Mouse (Mus musculus) liver, embryonic 12.5 days (tissue): Measurements from ENCODE around the gene Sox1. TPM values are rescaled to one million over a fixed set of nuclear protein-coding genes. Genes with fewer than 3 reads are reported as not detected.
A peak's percentile ranks its signal among the peaks of the same experiment; 100 is the strongest.

Source experiments
- ATAC-seq: fragments of 200-750 bp; cut with Nextera tagmentation; 2 replicates; pipeline ENCODE4 v1.8.0; 2017; ENCODE audit warnings: moderate number of reproducible peaks, mild to moderate bottlenecking, moderate library complexity
- H3K27ac ChIP-seq: fragments of 300-500 bp; sonication (generic); 2 replicates; pipeline ENCODE4 v1.5.1; 2016; ENCODE audit warnings: mild to moderate bottlenecking
- H3K27me3 ChIP-seq: fragments of 300-500 bp; sonication (generic); replicated peaks from 2 replicates; pipeline ENCODE4 v1.6.1; 2016; ENCODE audit warnings: mild to moderate bottlenecking, moderate library complexity
- H3K36me3 ChIP-seq: fragments of 300-500 bp; sonication (generic); 2 replicates; pipeline ENCODE4 v1.6.1; 2016; ENCODE audit warnings: mild to moderate bottlenecking, moderate library complexity
- H3K4me1 ChIP-seq: fragments of 300-500 bp; sonication (generic); 2 replicates; pipeline ENCODE4 v1.6.1; 2016
- H3K4me2 ChIP-seq: fragments of 300-500 bp; sonication (generic); 2 replicates; pipeline ENCODE4 v1.6.1; 2016; ENCODE audit warnings: mild to moderate bottlenecking, moderate library complexity
- H3K4me3 ChIP-seq: fragments of 300-500 bp; sonication (generic); 2 replicates; pipeline ENCODE4 v1.5.1; 2016; ENCODE audit warnings: mild to moderate bottlenecking, moderate library complexity
- H3K9ac ChIP-seq: fragments of 300-500 bp; sonication (generic); 2 replicates; pipeline ENCODE4 v1.6.1; 2016; ENCODE audit warnings: mild to moderate bottlenecking, moderate library complexity
- H3K9me3 ChIP-seq: fragments of 300-500 bp; sonication (generic); replicated peaks from 2 replicates; pipeline ENCODE4 v1.6.1; 2016; ENCODE audit warnings: mild to moderate bottlenecking, moderate library complexity
- WGBS: fragments of 180-500 bp; shearing (Covaris S2); methylation state at CpG from one replicate; pipeline ENCODE4 v1.1.7; 2016; ENCODE audit not compliant: insufficient replicate concordance; 5-methylcytosine and 5-hydroxymethylcytosine counted together
- polyA plus RNA-seq: library from polyadenylated mRNA; unstranded; fragments of >200 nt; fragmentation: Nextera tagmentation; extraction: Ambion mirVana; gene quantifications from 2 replicates; pipeline ENCODE4 v1.2.1, GENCODE M21; 2016

Sox1 gene
- polyA plus RNA-seq, 1 experiment from 2014 or later: not detected

GRCm38 (mm10) chr8:12390640-12391365 is 4.3 kb upstream of the Sox1 start:
- ATAC-seq: no peak
- H3K4me3 ChIP-seq: no peak overlapping the region
- 4% methylated on average over 32 of the region's 38 CpGs for WGBS
- H3K4me2 ChIP-seq: no peak overlapping the region
- peaks cover 100% of the 10 kb centered on the region for H3K27me3 ChIP-seq
- no peaks in the 10 kb centered on the region for H3K9me3 ChIP-seq
- no peak overlapping the region for H3K27ac ChIP-seq
- H3K9ac ChIP-seq: no peak overlapping the region
- H3K36me3 ChIP-seq: no peaks in the 10 kb centered on the region
- H3K4me1 ChIP-seq: 0 out of 2 replicates have a peak, but pooled peaks cover 10% of the 10 kb centered on the region

GRCm38 (mm10) chr8:12391366-12392250 is 3.5 kb upstream of the Sox1 start:
- no peak for ATAC-seq

GRCm38 (mm10) chr8:12392801-12393200 is 2.3 kb upstream of the Sox1 start:
- Histone ChIP-seq H3K9ac (no peak overlapping the region), H3K27ac (no peak overlapping the region), H3K4me2 (no peak overlapping the region), H3K9me3 (no peaks in the 10 kb centered on the region), H3K27me3 (peaks cover 100% of the 10 kb centered on the region), H3K36me3 (no peaks in the 10 kb centered on the region), H3K4me1 (0 out of 2 replicates have a peak, but pooled peaks cover 19% of the 10 kb centered on the region), H3K4me3 (no peak overlapping the region)
- ATAC-seq: no peak
- 29% methylated on average over 1 of the region's 1 CpGs for WGBS

More at GRCm38 (mm10) chr8:12391366-12392250, 3.5 kb upstream of the Sox1 start:
- 4% methylated on average over 35 of the region's 37 CpGs for WGBS
- H3K4me3 ChIP-seq: no peak overlapping the region
- H3K9me3 ChIP-seq: no peaks in the 10 kb centered on the region
- H3K9ac ChIP-seq: no peak overlapping the region
- no peaks in the 10 kb centered on the region for H3K36me3 ChIP-seq
- H3K27me3 ChIP-seq: peaks cover 100% of the 10 kb centered on the region
- 0 out of 2 replicates have a peak, but pooled peaks cover 13% of the 10 kb centered on the region for H3K4me1 ChIP-seq
- H3K4me2 ChIP-seq: no peak overlapping the region
- no peak overlapping the region for H3K27ac ChIP-seq

- Histone ChIP-seq H3K9ac (no peak overlapping the region), H3K27me3 (peaks cover 97% of the 10 kb centered on the region), H3K4me2 (peak overlapping the region; percentile 54; the same call in 1 of the 2 replicates), H3K27ac (no peak overlapping the region), H3K9me3 (no peaks in the 10 kb centered on the region), H3K4me3 (peak overlapping the region; percentile 39; the same call in 1 of the 2 replicates), H3K36me3 (no peaks in the 10 kb centered on the region), H3K4me1 (0 out of 2 replicates have a peak, but pooled peaks cover 19% of the 10 kb centered on the region)
- whole genome bisulfite sequencing: 2% methylated on average over 22 of the region's 22 CpGs
- ATAC-seq: no peak
Observed at GRCm38 (mm10) chr8:12394385-12395000, 602 bp upstream of the Sox1 start.

- Histone ChIP-seq H3K4me1 (0 out of 2 replicates have a peak, but pooled peaks cover 19% of the 10 kb centered on the region), H3K9me3 (no peaks in the 10 kb centered on the region), H3K27ac (no peak overlapping the region), H3K9ac (no peak overlapping the region), H3K4me3 (peak overlapping the region; percentile 21), H3K36me3 (no peaks in the 10 kb centered on the region), H3K27me3 (peaks cover 97% of the 10 kb centered on the region), H3K4me2 (peak overlapping the region; percentile 39)
- ATAC-seq: no peak
- WGBS: 1% methylated on average over 89 of the region's 118 CpGs
Observed at GRCm38 (mm10) chr8:12396501-12397345, 1.6 kb downstream of the Sox1 start.

- H3K27ac ChIP-seq: no peak overlapping the region
- 0 out of 2 replicates have a peak overlapping the region, but pooled peaks have one; percentile 21 for H3K4me3 ChIP-seq
- H3K36me3 ChIP-seq: no peaks in the 10 kb centered on the region
- H3K27me3 ChIP-seq: peaks cover 97% of the 10 kb centered on the region
- WGBS: under 1% methylated on average over 59 of the region's 59 CpGs
- 0 out of 2 replicates have a peak overlapping the region, but pooled peaks have one; percentile 16 for H3K4me2 ChIP-seq
- no peak overlapping the region for H3K9ac ChIP-seq
- 0 out of 2 replicates have a peak, but pooled peaks cover 19% of the 10 kb centered on the region for H3K4me1 ChIP-seq
- H3K9me3 ChIP-seq: no peaks in the 10 kb centered on the region
- no peak for ATAC-seq
Observed at GRCm38 (mm10) chr8:12397346-12397925, 2.3 kb downstream of the Sox1 start.

- no peak for ATAC-seq
- Histone ChIP-seq H3K4me2 (no peak overlapping the region), H3K36me3 (no peaks in the 10 kb centered on the region), H3K27me3 (peaks cover 97% of the 10 kb centered on the region), H3K9me3 (no peaks in the 10 kb centered on the region), H3K4me1 (0 out of 2 replicates have a peak, but pooled peaks cover 19% of the 10 kb centered on the region), H3K9ac (no peak overlapping the region), H3K27ac (no peak overlapping the region), H3K4me3 (no peak overlapping the region)
- WGBS: 3% methylated on average over 21 of the region's 21 CpGs
Observed at GRCm38 (mm10) chr8:12398011-12398945, 3.2 kb downstream of the Sox1 start.

- 2% methylated on average over 5 of the region's 5 CpGs for WGBS
- no peak overlapping the region for H3K4me2 ChIP-seq
Observed at GRCm38 (mm10) chr8:12399421-12400205, 4.5 kb downstream of the Sox1 start.

GRCm38 (mm10) chr8:12400611-12401390 is 5.7 kb downstream of the Sox1 start:
- H3K36me3 ChIP-seq: no peaks in the 10 kb centered on the region
- no peak overlapping the region for H3K4me3 ChIP-seq
- H3K9me3 ChIP-seq: no peaks in the 10 kb centered on the region
- 0 out of 2 replicates have a peak, but pooled peaks cover 9% of the 10 kb centered on the region for H3K4me1 ChIP-seq
- no peak overlapping the region for H3K27ac ChIP-seq
- WGBS: 2% methylated on average over 38 of the region's 44 CpGs
- ATAC-seq: no peak
- H3K27me3 ChIP-seq: peaks cover 93% of the 10 kb centered on the region
- no peak overlapping the region for H3K4me2 ChIP-seq
- no peak overlapping the region for H3K9ac ChIP-seq

More at GRCm38 (mm10) chr8:12399421-12400205, 4.5 kb downstream of the Sox1 start:
- Histone ChIP-seq H3K4me3 (no peak overlapping the region), H3K36me3 (no peaks in the 10 kb centered on the region), H3K9me3 (no peaks in the 10 kb centered on the region), H3K27ac (no peak overlapping the region), H3K4me1 (0 out of 2 replicates have a peak, but pooled peaks cover 19% of the 10 kb centered on the region), H3K27me3 (peaks cover 97% of the 10 kb centered on the region), H3K9ac (no peak overlapping the region)
- ATAC-seq: no peak
